Mouse (Mus musculus) kidney, adult 8-10 months (tissue): Measurements from ENCODE around the gene Otc.

Source experiments
- DNase-seq, 2 experiments: peaks; one replicate each; pipeline ENCODE4 v3.0.0; 2022

Gene Otc

DNA sequence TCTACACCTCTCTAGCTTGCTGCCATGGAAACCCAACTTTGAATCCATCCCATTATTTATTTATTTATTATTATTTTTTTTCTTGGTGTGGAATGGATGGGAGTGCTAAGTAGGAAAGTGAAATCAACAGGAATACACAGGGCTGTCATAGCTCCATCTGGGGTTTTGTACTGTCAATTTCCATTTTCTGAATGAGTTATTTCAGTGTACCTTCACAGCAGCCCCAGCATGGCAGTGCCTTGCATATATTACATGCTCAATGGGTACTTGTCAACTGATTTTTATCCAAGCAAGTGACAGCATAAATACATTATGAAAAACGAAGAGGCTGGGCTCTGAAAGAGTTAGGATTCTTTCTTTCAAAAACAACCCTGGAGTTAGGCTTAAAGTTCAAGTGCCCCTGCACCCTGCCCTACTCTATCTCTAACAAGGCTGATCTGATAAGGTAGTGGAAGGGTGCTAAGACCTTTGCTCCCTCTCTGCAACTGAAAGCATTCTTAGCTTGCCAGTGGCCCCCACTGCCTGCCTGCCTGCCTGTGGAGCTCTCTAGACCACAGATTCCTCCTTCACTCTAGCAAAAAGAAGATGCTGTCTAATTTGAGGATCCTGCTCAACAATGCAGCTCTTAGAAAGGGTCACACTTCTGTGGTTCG, at the start of gene Otc:
Gene Otc (plus strand): TSS at position 454 of the 653 bp plus-strand sequence.
- no peak for DNase-seq

DNA sequence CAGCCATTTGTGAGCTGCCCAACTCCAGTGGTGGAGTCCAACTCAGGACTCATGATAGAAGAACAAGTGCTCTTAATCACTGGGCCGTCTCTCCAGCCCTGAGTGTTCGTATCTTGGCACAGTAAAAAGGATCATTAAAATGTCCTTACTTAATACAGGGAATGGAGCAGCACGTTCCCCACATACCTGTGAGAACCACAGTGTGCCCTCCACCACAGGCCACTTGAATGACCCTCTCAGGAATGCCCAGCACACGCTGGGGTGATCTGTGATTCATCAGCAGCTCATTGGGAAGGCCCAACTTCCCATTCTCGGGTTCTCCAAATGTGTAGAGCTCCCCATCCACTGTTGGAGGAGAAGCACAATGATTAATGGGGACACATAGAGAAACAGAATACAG, 46.2 kb upstream of the Otc start:
- DNase-seq: no peak

DNA sequence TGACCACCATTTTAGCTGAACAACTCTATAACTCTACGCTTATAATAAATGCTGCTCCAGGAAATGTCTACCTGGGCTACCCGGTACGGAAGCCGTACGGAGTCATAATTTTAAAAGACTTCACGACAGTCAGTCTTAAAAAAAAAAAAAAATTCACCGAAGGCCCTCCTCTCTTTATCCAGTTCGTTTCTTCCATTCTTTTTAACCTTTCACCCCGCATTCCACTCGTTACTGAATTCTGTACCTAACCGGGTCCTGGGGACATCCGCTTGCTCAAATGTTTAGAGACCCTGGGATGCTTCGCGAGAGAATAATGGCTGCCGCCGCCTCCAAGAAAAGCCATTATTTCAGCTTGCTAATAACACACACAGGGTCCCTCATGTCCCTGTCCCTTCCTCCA, 36.1 kb upstream of the Otc start:
- peak; percentile 43 to 45 for DNase-seq

DNA sequence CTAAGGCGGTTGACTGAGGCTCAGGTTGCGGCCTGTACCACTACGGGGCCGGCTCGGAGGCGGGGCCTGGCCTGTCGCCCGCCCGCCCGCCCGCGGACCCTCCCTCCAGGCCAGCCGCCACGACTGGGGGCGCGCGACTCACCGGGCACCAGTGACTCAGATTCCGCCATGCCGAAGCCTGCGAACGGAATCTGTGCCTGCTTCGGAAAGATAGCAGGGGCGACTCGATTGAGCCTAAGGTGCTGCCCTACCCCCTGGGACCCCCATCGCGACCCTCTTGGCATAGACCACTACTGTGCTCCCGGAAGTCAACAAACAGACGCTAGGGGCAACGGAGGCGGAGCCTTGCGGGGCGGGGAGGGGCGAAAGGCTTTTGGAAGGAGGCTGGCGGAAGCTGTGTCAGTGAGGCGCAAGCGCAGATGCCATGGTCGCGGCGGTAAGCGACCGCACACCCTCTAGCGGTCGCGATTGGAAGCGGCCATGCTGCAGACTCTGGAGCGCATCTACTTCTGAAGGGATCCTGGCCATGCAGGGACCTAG, 35.6 kb upstream of the Otc start, which contains the start of gene Rpgr:
Gene Rpgr (minus strand): TSS at position 511 of the 540 bp plus-strand sequence.
- DNase-seq: peak; percentile 90 to 93

DNA sequence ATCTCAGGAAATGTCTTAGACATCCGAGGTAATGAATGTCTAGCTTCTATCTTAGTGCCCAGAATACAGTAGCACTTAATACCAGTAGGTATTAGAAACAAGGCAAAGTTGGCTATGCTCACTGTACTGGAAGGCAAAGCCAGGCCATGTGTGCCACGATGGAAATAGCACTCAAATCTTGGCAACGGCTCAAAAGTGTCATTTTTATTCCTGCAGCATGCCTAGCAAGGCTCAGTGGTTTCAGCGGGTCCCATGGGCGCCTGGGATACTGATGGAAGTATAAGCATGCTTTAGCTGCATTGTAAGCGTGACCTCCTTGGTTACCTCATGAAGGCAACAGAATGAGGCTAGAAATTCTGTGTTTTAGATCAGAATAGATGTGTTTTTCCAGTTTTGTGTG, 32.8 kb upstream of the Otc start:
- no peak for DNase-seq

DNA sequence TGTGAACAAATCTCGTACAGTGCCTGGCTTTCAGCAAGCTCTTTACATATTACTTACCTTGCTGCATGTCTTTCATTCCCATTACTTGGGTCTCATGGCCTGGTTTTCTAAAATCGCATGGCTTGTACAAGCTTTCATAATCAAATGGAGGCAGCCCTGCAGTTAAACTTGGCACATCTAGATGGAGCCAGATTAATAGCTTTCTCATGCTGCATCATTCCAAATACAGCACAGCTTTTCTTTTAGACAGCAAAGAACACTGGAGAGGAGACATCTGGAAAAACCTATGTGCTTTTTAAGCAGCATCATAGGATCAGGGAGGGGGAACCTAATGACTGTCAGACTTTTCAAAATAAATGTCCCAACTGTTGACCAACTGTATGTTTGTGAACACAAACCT, 19.1 kb upstream of the Otc start:
- no peak for DNase-seq

DNA sequence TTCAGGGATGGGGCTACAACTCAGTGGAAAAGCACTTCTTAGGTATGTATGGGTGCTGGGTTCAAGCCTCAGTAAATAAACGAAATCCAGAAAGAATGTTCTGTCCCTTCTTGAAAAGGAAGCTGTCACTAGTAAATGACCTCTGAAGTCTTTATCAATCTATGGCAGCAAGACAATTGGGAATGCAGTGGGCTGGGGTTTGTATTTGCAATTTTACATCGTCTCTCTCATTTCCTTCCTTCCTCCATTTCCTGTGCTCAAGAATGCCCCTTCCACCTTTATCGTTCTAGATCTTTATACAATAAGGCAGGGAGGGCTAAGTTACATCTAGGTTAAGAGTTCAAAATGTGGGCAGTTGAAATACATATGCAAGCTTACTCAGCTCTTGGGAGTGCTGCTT, 17.5 kb upstream of the Otc start:
- no peak for DNase-seq

DNA sequence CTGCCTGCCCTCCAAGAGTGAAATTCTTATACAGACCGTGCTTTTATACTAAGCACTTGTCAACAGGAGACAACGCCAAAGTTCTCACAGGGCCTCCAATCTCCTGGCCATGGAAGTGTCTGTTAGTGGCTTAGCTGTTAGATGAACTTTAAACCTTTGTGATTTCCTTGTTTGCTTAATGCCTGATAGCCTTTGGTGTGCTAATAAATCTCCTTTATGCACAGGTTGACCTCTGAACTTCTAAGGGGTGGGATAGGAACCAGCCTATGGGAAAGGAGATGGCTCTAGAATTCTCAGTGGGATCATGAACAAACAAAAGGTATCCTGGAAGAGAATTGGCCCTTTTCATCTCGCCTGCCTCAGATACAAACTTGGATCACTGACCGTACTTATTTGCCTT, 12.6 kb upstream of the Otc start:
- no peak for DNase-seq

DNA sequence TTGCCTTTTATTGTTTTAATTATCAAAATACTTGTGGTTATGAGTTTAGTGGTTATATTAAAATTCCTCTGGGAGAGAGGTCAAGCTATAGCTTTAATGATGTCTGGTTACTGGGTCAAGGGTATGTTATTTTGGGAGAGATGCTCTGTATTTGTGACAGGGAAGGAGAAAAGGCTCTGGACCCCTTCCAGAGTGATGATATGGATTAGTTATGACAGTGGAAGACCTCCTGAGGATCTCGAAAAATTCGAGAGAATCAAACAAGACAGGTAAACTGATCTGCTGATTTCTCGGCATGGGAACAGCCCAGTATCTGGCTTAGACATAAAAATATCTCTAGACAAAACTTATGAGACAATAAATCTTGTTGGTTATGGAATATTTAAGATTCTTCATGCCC, 8.2 kb upstream of the Otc start:
- DNase-seq: no peak

DNA sequence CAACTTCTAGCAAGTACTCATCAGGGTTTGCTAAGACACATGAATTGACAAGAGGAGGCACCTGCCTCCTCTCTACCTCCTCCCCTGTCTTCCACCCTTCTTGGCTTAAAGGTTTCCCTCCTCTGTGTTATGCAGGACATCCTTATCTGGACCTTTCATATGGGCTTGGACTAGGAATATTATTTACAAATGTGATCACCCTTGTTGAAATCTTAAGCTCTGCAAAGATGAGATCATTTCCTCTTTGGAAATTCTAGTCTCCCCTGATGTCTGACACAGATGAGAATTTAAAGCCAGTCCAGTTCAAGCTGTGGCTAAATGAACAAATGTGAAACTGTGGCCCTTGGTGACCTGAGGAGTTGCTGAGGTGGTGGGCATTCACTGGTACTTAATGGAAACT, 748 bp upstream of the Otc start:
- DNase-seq: no peak

DNA sequence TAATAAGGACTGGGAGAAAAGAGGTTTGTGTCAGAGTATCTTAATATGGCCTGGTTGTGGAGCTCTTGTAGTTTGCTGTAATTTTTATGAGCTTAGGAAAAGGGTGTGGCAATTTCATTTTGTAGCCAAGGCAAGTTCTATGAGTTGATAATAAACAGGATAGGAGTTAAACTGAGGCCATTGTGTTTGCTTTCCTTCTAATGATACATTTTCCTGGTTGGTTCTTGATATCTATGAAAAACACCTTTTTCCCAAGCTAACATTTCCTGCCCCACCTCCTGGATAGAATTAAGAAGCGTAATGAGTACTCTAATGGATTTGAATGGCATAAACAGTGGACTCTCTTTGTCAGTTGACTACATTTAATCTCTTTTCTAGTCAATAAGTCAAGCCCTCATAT, 5.7 kb downstream of the Otc start:
- no peak for DNase-seq

DNA sequence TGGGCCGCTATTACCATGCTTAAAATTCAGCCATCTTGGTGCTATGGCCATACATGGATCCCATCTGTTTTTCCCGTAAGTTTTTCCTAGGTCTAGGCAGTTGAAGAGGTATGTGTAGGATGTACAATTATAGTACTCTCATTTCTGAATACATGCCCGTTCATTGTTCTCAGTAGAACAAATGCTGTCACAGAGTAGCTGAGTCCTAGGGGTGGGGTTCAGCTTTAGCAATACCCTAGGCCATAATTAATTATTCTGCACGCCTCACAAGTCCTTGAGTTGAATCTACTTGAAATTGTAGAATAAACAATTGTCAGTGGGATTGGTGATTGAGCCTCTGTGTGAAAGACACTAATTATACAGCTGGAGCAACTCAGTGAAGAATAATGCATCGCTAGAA, 6.2 kb downstream of the Otc start:
- DNase-seq: no peak

DNA sequence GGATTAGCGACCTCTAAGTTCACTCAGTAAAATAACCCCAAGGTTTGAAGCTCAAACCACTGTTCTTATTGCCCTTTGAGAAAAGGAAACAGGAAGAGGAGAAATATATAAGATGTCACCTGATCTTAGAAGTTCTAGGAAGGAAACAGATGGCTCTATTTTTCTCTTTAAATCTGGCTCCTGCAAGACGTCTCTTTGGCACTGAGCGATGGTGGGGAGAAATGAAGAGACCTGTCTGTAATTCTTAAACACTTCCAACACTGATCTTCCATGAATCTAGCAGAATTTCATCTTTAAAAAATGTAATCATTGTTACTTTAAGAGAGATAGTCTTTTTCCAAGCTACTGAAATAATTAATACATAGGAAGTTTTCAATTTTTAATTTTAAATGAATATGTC, 16.2 kb downstream of the Otc start:
- no peak for DNase-seq

DNA sequence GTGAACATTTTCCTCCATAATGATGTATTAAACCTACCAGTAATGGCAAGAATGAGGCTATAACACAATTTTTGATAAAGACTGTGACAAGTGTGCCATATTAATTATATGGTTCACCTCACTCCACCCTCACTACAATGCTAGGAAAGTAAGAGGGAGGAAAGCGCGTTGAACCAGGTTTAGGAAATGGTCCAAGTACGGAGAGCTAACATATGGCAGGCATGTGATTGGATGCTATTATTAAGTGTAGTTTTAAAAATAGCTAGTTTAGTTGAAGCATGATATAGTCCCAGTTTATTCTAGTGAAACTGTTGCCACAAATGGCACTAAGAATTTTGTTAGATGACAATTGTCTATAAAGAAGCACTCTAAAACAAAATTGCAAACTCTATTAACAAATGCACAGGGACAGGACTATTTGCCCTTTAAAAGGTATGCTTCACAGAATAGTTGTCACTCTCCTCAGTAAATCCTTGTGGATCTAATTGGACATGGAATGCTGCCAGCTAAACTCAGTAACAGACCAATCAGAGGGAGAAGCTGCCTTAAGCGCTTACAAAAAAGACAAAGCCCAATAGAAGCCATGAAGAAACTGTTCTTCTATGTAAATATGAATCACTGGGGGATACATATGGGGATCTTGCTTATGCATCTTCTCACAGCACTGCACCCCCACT, 16.8 kb downstream of the Otc start:
- DNase-seq: no peak

DNA sequence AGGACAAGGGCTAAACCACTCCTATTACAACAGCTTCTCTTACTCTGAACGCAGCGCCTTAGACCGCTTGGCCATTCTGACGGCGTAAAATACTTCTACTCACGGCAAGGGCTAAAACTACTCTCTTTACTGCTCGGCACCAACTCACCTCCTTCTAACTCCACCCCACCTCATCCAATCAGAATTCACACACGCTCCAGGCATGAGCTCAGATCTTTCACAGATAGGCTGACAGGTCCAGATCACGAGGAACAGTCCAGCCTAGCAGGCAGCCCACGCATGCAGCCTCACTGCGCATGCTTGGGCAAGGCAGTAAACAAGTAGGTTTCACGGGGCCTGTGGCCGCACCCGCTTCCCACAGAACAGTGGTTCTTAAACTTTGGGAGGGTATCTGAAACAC, 45.2 kb downstream of the Otc start:
- no peak for DNase-seq

DNA sequence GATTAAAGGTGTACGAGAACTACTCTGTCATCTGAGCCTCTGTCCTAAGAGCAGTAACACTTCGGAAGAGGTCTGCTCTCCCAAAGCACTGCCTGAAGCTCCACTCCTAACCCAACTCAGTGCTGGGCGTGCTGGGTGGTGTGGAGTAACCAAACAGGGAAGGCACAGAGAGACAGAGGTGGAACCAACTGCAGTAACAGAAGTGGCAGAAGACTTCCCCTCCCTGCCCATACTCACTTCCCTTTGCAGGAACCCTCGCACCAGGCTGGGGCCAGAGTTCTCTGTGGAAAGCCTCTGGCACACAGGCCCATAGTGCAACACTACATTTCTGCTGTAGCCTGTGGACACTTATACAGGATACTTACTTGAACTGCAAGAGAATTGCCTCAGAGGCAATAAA, 66.1 kb downstream of the Otc start:
- no peak for DNase-seq

DNA sequence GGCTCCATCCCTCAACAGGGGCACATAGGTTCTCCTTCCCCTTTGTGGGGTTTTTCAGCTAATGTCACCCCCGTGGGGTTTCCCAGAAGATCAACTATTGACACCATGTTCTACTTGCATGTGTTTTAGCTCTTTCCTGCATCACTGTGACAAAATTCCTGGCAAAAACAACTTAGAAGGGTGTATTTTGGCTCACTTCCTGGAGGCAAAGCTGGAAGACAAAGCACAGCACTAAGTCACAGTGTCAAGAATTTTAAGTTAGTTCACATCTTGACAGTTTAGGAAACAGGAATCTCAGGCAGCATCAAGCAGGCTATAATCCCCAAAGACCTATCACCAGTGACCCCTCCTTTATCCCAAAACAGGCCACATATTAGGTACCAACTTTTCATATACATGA, 78.1 kb downstream of the Otc start:
- no peak for DNase-seq

DNA sequence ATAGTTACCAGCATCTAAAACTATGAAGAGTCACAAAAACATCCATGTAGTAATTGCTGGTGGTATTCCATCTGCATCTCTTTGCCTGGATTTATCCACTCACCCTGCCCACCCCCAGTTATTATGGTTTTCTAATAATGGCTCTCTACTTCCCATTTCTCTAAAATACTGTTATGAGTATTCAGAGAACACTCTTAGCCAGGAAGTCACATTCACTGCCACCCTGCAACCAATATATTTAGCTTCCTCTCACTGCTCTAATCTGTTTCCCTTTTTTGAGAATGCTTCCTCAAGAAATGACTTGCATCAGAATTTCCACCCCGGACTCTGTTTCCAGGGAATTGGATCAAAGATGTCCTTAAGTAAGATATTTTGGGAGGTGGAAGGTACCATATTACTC, 79.6 kb downstream of the Otc start:
- no peak for DNase-seq

DNA sequence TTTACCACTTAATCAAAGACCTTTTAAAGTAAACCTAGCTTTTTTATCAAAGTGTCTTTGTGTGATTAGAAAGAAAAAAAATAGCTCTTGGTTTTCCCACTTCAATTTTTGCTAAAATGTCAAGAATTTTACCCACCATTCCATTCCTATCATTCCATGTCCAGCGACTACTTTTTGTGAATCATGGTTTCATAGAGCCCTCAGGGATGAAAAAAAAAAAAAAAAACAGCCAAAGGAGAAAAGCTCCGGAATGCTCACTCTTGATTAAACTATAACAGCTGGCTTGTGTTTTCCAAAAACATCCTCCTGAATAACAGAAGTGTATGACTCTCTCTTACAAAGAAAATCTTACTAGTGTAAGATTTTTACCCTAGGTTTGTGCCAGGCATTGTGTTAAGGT, 84.7 kb downstream of the Otc start:
- DNase-seq: no peak

DNA sequence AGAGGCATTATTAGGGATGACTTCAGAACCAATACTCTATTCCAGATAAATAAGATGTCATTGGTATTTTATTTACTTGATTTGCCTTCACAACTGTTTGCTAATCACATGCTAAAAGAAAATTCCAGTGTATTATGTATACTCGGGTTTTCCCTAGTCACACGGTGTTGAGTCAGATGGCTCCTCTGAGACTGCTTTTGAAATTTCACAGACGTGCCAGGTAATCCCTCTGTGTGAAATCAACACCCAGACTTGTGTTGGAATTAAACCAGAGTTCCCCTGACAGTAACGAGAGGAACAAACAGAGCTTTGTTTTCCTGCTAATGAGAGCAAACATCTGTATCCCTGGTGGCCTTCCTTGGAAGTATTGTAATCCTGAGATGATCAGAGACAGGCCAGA, 103.8 kb downstream of the Otc start:
- no peak for DNase-seq
